Mouse (Mus musculus): ENCODE measurements around the gene Eps8l2.

The Eps8l2 gene

GRCm38 (mm10) chr7:141330706-141331105, 8.0 kb upstream of the Eps8l2 start:
- no peak for DNase-seq

GRCm38 (mm10) chr7:141331990-141332389, 6.7 kb upstream of the Eps8l2 start:
- DNase-seq: peak; percentile 86 to 92

- DNase-seq: no peak
Observed at GRCm38 (mm10) chr7:141335044-141335579, 3.6 kb upstream of the Eps8l2 start.

GRCm38 (mm10) chr7:141335682-141336081, 3.0 kb upstream of the Eps8l2 start:
- no peak for DNase-seq

GRCm38 (mm10) chr7:141336296-141336695, 2.4 kb upstream of the Eps8l2 start:
- DNase-seq: no peak

GRCm38 (mm10) chr7:141337716-141338416, 814 bp upstream of the Eps8l2 start:
- peak; percentile 38 to 65 for DNase-seq

- peak; percentile 40 to 42 for DNase-seq
Observed at GRCm38 (mm10) chr7:141339215-141339920, 688 bp downstream of the Eps8l2 start.

GRCm38 (mm10) chr7:141340023-141340422, 1.3 kb downstream of the Eps8l2 start:
- peak; percentile 75 to 78 for DNase-seq

GRCm38 (mm10) chr7:141340476-141340875, 1.8 kb downstream of the Eps8l2 start:
- peak; percentile 87 to 94 for DNase-seq

- DNase-seq: no peak
Observed at GRCm38 (mm10) chr7:141341689-141342226, 3.1 kb downstream of the Eps8l2 start.

GRCm38 (mm10) chr7:141343230-141343629, 4.5 kb downstream of the Eps8l2 start:
- DNase-seq: no peak

- peak; percentile 74 to 78 for DNase-seq
Observed at GRCm38 (mm10) chr7:141343696-141344095, 5.0 kb downstream of the Eps8l2 start.

GRCm38 (mm10) chr7:141344787-141345186, 6.1 kb downstream of the Eps8l2 start:
- no peak for DNase-seq

GRCm38 (mm10) chr7:141351061-141351460, 12.4 kb downstream of the Eps8l2 start:
- no peak for DNase-seq

- no peak for DNase-seq
Observed at GRCm38 (mm10) chr7:141355051-141355450, 16.4 kb downstream of the Eps8l2 start.

GRCm38 (mm10) chr7:141355626-141356326, 17.1 kb downstream of the Eps8l2 start:
- DNase-seq: no peak

GRCm38 (mm10) chr7:141356971-141357370, 18.3 kb downstream of the Eps8l2 start:
- no peak for DNase-seq

GRCm38 (mm10) chr7:141361510-141361909, 22.8 kb downstream of the Eps8l2 start:
- peak in 1 of 2 experiments; percentile 47 for DNase-seq

- peak; percentile 66 to 82 for DNase-seq
Observed at GRCm38 (mm10) chr7:141363106-141363751, 24.5 kb downstream of the Eps8l2 start.

GRCm38 (mm10) chr7:141363752-141364125, 25.1 kb downstream of the Eps8l2 start:
- DNase-seq: no peak

- DNase-seq: no peak
Observed at GRCm38 (mm10) chr7:141364349-141365048, 25.8 kb downstream of the Eps8l2 start.

- DNase-seq: no peak
Observed at GRCm38 (mm10) chr7:141365049-141365445, 26.4 kb downstream of the Eps8l2 start.

Data from kidney, adult 8-10 months (tissue).